Mouse (Mus musculus) cerebellum, adult 2 months (tissue): Measurements from ENCODE around the gene Arhgap31.

Experiments used
- CTCF ChIP-seq: fragments of 200-500 bp; IDR thresholded peaks from 2 replicates; pipeline ENCODE4 v1.5.1; 2011; ENCODE audit warnings: low read depth, mild to moderate bottlenecking, control low read depth, low read length, moderate library complexity, borderline replicate concordance; ENCODE audit not compliant: insufficient read depth
- POLR2A ChIP-seq: fragments of 200-500 bp; IDR thresholded peaks from 2 replicates; pipeline ENCODE4 v1.6.1; 2011; ENCODE audit warnings: low read length, control low read depth, borderline replicate concordance; ENCODE audit not compliant: insufficient read depth

- no peak for TF ChIP-seq CTCF
- TF ChIP-seq POLR2A, result no peak
Measured at GRCm38 (mm10) chr16:38592946-38593345, 120.1 kb downstream of the Arhgap31 start.
